Comparison of ENCODE assay signal across 13 mouse cellular contexts in the genomic region with DNA sequence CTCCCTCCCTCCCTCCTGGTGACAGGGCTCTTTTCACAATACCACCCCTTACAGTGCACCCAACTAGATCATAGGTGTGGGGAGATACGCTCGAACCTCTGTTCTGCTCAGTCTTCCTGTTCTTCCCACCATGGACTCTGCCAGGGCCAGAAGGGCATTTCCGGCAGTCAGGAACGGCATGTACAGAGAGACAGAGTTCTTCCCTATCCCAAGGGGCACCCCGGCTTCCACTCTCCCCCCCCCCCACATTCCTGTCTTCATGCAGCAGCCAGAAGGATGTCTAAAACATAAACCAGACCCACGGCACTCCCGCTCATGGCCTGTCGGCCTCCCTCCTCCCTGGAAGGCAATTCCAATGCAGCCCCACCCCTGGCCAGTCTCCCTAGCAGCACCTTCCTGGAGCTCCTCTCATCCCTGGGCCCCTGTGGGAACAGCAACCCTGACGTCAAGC.
DNase-seq lines count a peak whose midpoint lies in the region; ATAC-seq and TF ChIP-seq lines count a peak whose summit lies in the region.
"Had no signal": no experiment of that assay in that cellular context is flagged by ENCODE, and none has a peak within 500 bp of the region (broad histone marks: within the 10 kb centered on the region; RNA-seq: fewer than 3 reads in every experiment).

No protein-coding gene starts in this region.

- no peak for TF ChIP-seq CTCF in lung, embryonic 14.5 days (IDR thresholded peaks at IDR 0.05; ENCODE audit: low read depth)
- TF ChIP-seq CTCF in cerebellum, adult 2 months (IDR thresholded peaks at IDR 0.05; ENCODE audit: borderline replicate concordance, insufficient read depth, low read depth, low read length) = no peak

- peaks cover 12% of the 10 kb centered on the region; the same call in 1 of the 2 replicates for H3K4me1 ChIP-seq in embryonic facial prominence, embryonic 12.5 days
- H3K4me1 ChIP-seq in intestine, embryonic 15.5 days (replicated peaks) = peaks cover 25% of the 10 kb centered on the region
- H3K4me1 ChIP-seq in lung, embryonic 14.5 days (ENCODE audit: insufficient read depth) = 0 out of 2 replicates have a peak, but pooled peaks cover 8% of the 10 kb centered on the region
- H3K4me1 ChIP-seq in cerebellum, adult 2 months (ENCODE audit: control insufficient read depth, insufficient read depth, low read length) = peaks cover 6% of the 10 kb centered on the region

- peak overlapping the region; percentile 50; the same call in 1 of the 2 replicates for H3K27ac ChIP-seq in embryonic facial prominence, embryonic 12.5 days
- peak overlapping the region; percentile 80 for H3K27ac ChIP-seq in intestine, embryonic 15.5 days
- H3K27ac ChIP-seq in lung, embryonic 14.5 days (ENCODE audit: low read depth) = no peak overlapping the region
- no peak overlapping the region for H3K27ac ChIP-seq in cerebellum, adult 2 months (ENCODE audit: insufficient read depth, low read length)
- H3K27ac ChIP-seq: forebrain, embryonic 13.5 days; limb, embryonic 12.5 days had no signal

- ATAC-seq in embryonic facial prominence, embryonic 12.5 days (ENCODE audit: insufficient number of reproducible peaks, insufficient read depth, low FRiP score, low TSS enrichment) = no peak
- ATAC-seq in intestine, embryonic 15.5 days = peak; percentile 96
- peak; percentile 63 for ATAC-seq in lung, embryonic 14.5 days (ENCODE audit: insufficient read depth)
- ATAC-seq: forebrain, embryonic 13.5 days had no signal

- H3K9ac ChIP-seq in embryonic facial prominence, embryonic 12.5 days = no peak overlapping the region
- H3K9ac ChIP-seq in intestine, embryonic 15.5 days = no peak overlapping the region
- no peak overlapping the region for H3K9ac ChIP-seq in lung, embryonic 14.5 days
- H3K9ac ChIP-seq: forebrain, embryonic 13.5 days; limb, embryonic 12.5 days had no signal

- H3K4me2 ChIP-seq in embryonic facial prominence, embryonic 12.5 days (replicated peaks) = no peak overlapping the region
- H3K4me2 ChIP-seq in intestine, embryonic 15.5 days (replicated peaks) = peak overlapping the region; percentile 38
- H3K4me2 ChIP-seq in lung, embryonic 14.5 days = no peak overlapping the region
- H3K4me2 ChIP-seq: forebrain, embryonic 13.5 days; limb, embryonic 12.5 days had no signal

- H3K27me3 ChIP-seq in embryonic facial prominence, embryonic 12.5 days = 0 out of 2 replicates have a peak, but pooled peaks cover 3% of the 10 kb centered on the region
- H3K27me3 ChIP-seq in intestine, embryonic 15.5 days (replicated peaks) = no peaks in the 10 kb centered on the region
- H3K27me3 ChIP-seq in lung, embryonic 14.5 days (ENCODE audit: insufficient read depth, low read length) = no peaks in the 10 kb centered on the region
- H3K27me3 ChIP-seq in cerebellum, adult 2 months (ENCODE audit: control insufficient read depth, insufficient read depth, low read length) = no peaks in the 10 kb centered on the region
- H3K27me3 ChIP-seq: limb, embryonic 12.5 days had no signal

- DNase-seq in heart, adult 18-20 months = peak; percentile 61 to 66
- peak; percentile 33 for DNase-seq in lung, embryonic 14.5 days
- no peak for DNase-seq in cerebellum, adult 2 months
- no peak for DNase-seq in left cerebral cortex, adult 18-20 months (ENCODE audit: low spot score in 2 of 2)
- no peak for DNase-seq in urinary bladder, postnatal 10 days (ENCODE audit: low spot score)
- no peak for DNase-seq in frontal cortex, postnatal 10 days (ENCODE audit: low spot score in 2 of 2)
- DNase-seq: adrenal gland, adult 2 months; cerebellum, adult 9-10 months; right cerebral cortex, adult 18-20 months had no signal

- no peak for TF ChIP-seq POLR2A in cerebellum, adult 2 months (IDR thresholded peaks at IDR 0.05; ENCODE audit: borderline replicate concordance, insufficient read depth, low read length)

- 57% methylated on average over 9 of the region's 9 CpGs for whole genome bisulfite sequencing in embryonic facial prominence, embryonic 12.5 days
- WGBS in intestine, embryonic 15.5 days = 29% methylated on average over 9 of the region's 9 CpGs
- WGBS in lung, embryonic 14.5 days = 40% methylated on average over 9 of the region's 9 CpGs
- WGBS in cerebellum, adult 2 months = 81% methylated on average over 9 of the region's 9 CpGs

- no peaks in the 10 kb centered on the region for H3K36me3 ChIP-seq in embryonic facial prominence, embryonic 12.5 days
- no peaks in the 10 kb centered on the region for H3K36me3 ChIP-seq in intestine, embryonic 15.5 days
- H3K36me3 ChIP-seq in lung, embryonic 14.5 days (ENCODE audit: insufficient read depth) = no peaks in the 10 kb centered on the region
- H3K36me3 ChIP-seq: limb, embryonic 12.5 days had no signal

- H3K4me3 ChIP-seq in embryonic facial prominence, embryonic 12.5 days = no peak overlapping the region
- no peak overlapping the region for H3K4me3 ChIP-seq in intestine, embryonic 15.5 days (replicated peaks)
- H3K4me3 ChIP-seq in lung, embryonic 14.5 days (ENCODE audit: low read depth, low read length) = no peak overlapping the region
- H3K4me3 ChIP-seq in cerebellum, adult 2 months (replicated peaks; ENCODE audit: insufficient read depth, low read depth, low read length) = no peak overlapping the region
- H3K4me3 ChIP-seq: forebrain, embryonic 13.5 days; limb, embryonic 12.5 days had no signal

- H3K9me3 ChIP-seq in embryonic facial prominence, embryonic 12.5 days = no peaks in the 10 kb centered on the region
- H3K9me3 ChIP-seq in intestine, embryonic 15.5 days = no peaks in the 10 kb centered on the region
- H3K9me3 ChIP-seq in lung, embryonic 14.5 days (ENCODE audit: low read depth, low read length) = no peaks in the 10 kb centered on the region
- H3K9me3 ChIP-seq: limb, embryonic 12.5 days had no signal

Comparison
In these comparisons a context has a peak if more than half of its experiments do, and no peak if none do; other contexts are left out.
1. H3K27ac ChIP-seq: peak in embryonic facial prominence, embryonic 12.5 days (single experiment) and intestine, embryonic 15.5 days (single experiment); none in lung, embryonic 14.5 days (single experiment) and cerebellum, adult 2 months (single experiment).
2. DNase-seq: peak in heart, adult 18-20 months (2 of 2) and lung, embryonic 14.5 days (single experiment); none in cerebellum, adult 2 months (0 of 2), left cerebral cortex, adult 18-20 months (0 of 2), urinary bladder, postnatal 10 days (single experiment) and frontal cortex, postnatal 10 days (0 of 2).